Mouse (Mus musculus): ENCODE measurements at regions not wholly inside any gene's neighbourhood (a gene's known extent, or its start where the extent isn't known, plus 50 kb on each side); places are given as distances from the start of the nearest gene placed in this dataset.

GRCm38 (mm10) chr7:68568127-68568510 is 180.9 kb downstream of the Arrdc4 start:
- Histone ChIP-seq H3K36me3 (ENCODE audit: poor library complexity, severe bottlenecking) (no peaks in the 10 kb centered on the region), H3K27me3 (no peaks in the 10 kb centered on the region), H3K4me3 (no peak overlapping the region), H3K4me1 (peaks cover 8% of the 10 kb centered on the region; the same call in 1 of the 2 replicates), H3K9ac (no peak overlapping the region), H3K9me3 (replicated peaks) (no peaks in the 10 kb centered on the region), H3K27ac (no peak overlapping the region), H3K4me2 (no peak overlapping the region)
- no peak for ATAC-seq
- WGBS: 83% methylated on average over 9 of the region's 9 CpGs

- H3K36me3 ChIP-seq (ENCODE audit: poor library complexity, severe bottlenecking): no peaks in the 10 kb centered on the region
- no peak overlapping the region for H3K4me2 ChIP-seq
- H3K27me3 ChIP-seq: no peaks in the 10 kb centered on the region
- peaks cover 8% of the 10 kb centered on the region; the same call in 1 of the 2 replicates for H3K4me1 ChIP-seq
- H3K9ac ChIP-seq: no peak overlapping the region
- no peaks in the 10 kb centered on the region for H3K9me3 ChIP-seq (replicated peaks)
- WGBS: 88% methylated on average over 3 of the region's 3 CpGs
- no peak overlapping the region for H3K4me3 ChIP-seq
- H3K27ac ChIP-seq: no peak overlapping the region
- ATAC-seq: no peak
Observed at GRCm38 (mm10) chr7:68567452-68568126, 181.5 kb downstream of the Arrdc4 start.

- Histone ChIP-seq H3K27me3 (no peaks in the 10 kb centered on the region), H3K27ac (no peak overlapping the region), H3K9ac (no peak overlapping the region), H3K4me3 (no peak overlapping the region), H3K36me3 (ENCODE audit: poor library complexity, severe bottlenecking) (no peaks in the 10 kb centered on the region), H3K4me1 (peaks cover 9% of the 10 kb centered on the region), H3K9me3 (replicated peaks) (no peaks in the 10 kb centered on the region), H3K4me2 (peak overlapping the region; percentile 18; the same call in 1 of the 2 replicates)
- WGBS: 44% methylated on average over 15 of the region's 15 CpGs
- peak; percentile 57 for ATAC-seq
Observed at GRCm38 (mm10) chr7:68559440-68560343, 189.3 kb downstream of the Arrdc4 start.

GRCm38 (mm10) chr7:68550330-68550729 is 198.7 kb downstream of the Arrdc4 start:
- no peak overlapping the region for H3K27ac ChIP-seq
- ATAC-seq: no peak

GRCm38 (mm10) chr7:68548176-68548575 is 200.9 kb downstream of the Arrdc4 start:
- Histone ChIP-seq H3K9ac (no peak overlapping the region), H3K27ac (no peak overlapping the region), H3K4me2 (no peak overlapping the region), H3K4me3 (no peak overlapping the region), H3K27me3 (no peaks in the 10 kb centered on the region), H3K36me3 (ENCODE audit: poor library complexity, severe bottlenecking) (no peaks in the 10 kb centered on the region), H3K4me1 (no peaks in the 10 kb centered on the region), H3K9me3 (replicated peaks) (no peaks in the 10 kb centered on the region)
- ATAC-seq: no peak

More at GRCm38 (mm10) chr7:68550330-68550729, 198.7 kb downstream of the Arrdc4 start:
- H3K4me3 ChIP-seq: no peak overlapping the region
- H3K9me3 ChIP-seq (replicated peaks): no peaks in the 10 kb centered on the region
- H3K9ac ChIP-seq: no peak overlapping the region
- no peaks in the 10 kb centered on the region for H3K36me3 ChIP-seq (ENCODE audit: poor library complexity, severe bottlenecking)
- H3K27me3 ChIP-seq: no peaks in the 10 kb centered on the region
- WGBS: 47% methylated on average over 3 of the region's 3 CpGs
- H3K4me1 ChIP-seq: no peaks in the 10 kb centered on the region
- H3K4me2 ChIP-seq: no peak overlapping the region

GRCm38 (mm10) chr7:68544136-68544535 is 204.9 kb downstream of the Arrdc4 start:
- Histone ChIP-seq H3K27me3 (no peaks in the 10 kb centered on the region), H3K4me3 (no peak overlapping the region), H3K36me3 (ENCODE audit: poor library complexity, severe bottlenecking) (no peaks in the 10 kb centered on the region), H3K4me2 (no peak overlapping the region), H3K9ac (no peak overlapping the region), H3K4me1 (no peaks in the 10 kb centered on the region), H3K9me3 (replicated peaks) (no peaks in the 10 kb centered on the region), H3K27ac (no peak overlapping the region)
- no peak for ATAC-seq
- WGBS: 78% methylated on average over 11 of the region's 11 CpGs

GRCm38 (mm10) chr7:68509096-68509495 is 235.5 kb downstream of the Fam169b start:
- H3K27ac ChIP-seq: no peak overlapping the region
- WGBS: 85% methylated on average over 6 of the region's 6 CpGs
- no peak overlapping the region for H3K4me2 ChIP-seq
- no peaks in the 10 kb centered on the region for H3K4me1 ChIP-seq
- H3K9ac ChIP-seq: no peak overlapping the region
- no peaks in the 10 kb centered on the region for H3K27me3 ChIP-seq
- H3K4me3 ChIP-seq: no peak overlapping the region
- ATAC-seq: no peak
- no peaks in the 10 kb centered on the region for H3K36me3 ChIP-seq (ENCODE audit: poor library complexity, severe bottlenecking)
- H3K9me3 ChIP-seq (replicated peaks): no peaks in the 10 kb centered on the region

GRCm38 (mm10) chr7:68491143-68491810 is 217.6 kb downstream of the Fam169b start:
- 85% methylated on average over 6 of the region's 6 CpGs for WGBS
- Histone ChIP-seq H3K9ac (no peak overlapping the region), H3K4me3 (no peak overlapping the region), H3K36me3 (ENCODE audit: poor library complexity, severe bottlenecking) (no peaks in the 10 kb centered on the region), H3K4me2 (no peak overlapping the region), H3K27ac (no peak overlapping the region), H3K4me1 (no peaks in the 10 kb centered on the region), H3K9me3 (replicated peaks) (no peaks in the 10 kb centered on the region), H3K27me3 (no peaks in the 10 kb centered on the region)
- no peak for ATAC-seq

- no peak overlapping the region for H3K4me3 ChIP-seq
- H3K9ac ChIP-seq: no peak overlapping the region
- no peaks in the 10 kb centered on the region for H3K4me1 ChIP-seq
- no peak overlapping the region for H3K27ac ChIP-seq
- no peak overlapping the region for H3K4me2 ChIP-seq
- no peak for ATAC-seq
- H3K36me3 ChIP-seq (ENCODE audit: poor library complexity, severe bottlenecking): no peaks in the 10 kb centered on the region
- peaks cover 6% of the 10 kb centered on the region; the same call in 1 of the 2 replicates for H3K27me3 ChIP-seq
- WGBS: 86% methylated on average over 3 of the region's 3 CpGs
- no peaks in the 10 kb centered on the region for H3K9me3 ChIP-seq (replicated peaks)
Observed at GRCm38 (mm10) chr7:68486676-68487075, 213.0 kb downstream of the Fam169b start.

- ATAC-seq: no peak
- Histone ChIP-seq H3K9ac (no peak overlapping the region), H3K36me3 (ENCODE audit: poor library complexity, severe bottlenecking) (no peaks in the 10 kb centered on the region), H3K4me3 (no peak overlapping the region), H3K4me1 (peaks cover 6% of the 10 kb centered on the region; the same call in 1 of the 2 replicates), H3K9me3 (replicated peaks) (no peaks in the 10 kb centered on the region), H3K27me3 (peaks cover 10% of the 10 kb centered on the region), H3K27ac (no peak overlapping the region), H3K4me2 (no peak overlapping the region)
- WGBS: 67% methylated on average over 10 of the region's 10 CpGs
Observed at GRCm38 (mm10) chr7:68482553-68482952, 208.9 kb downstream of the Fam169b start.

- H3K9ac ChIP-seq: no peak overlapping the region
- H3K27me3 ChIP-seq: peaks cover 10% of the 10 kb centered on the region
- no peaks in the 10 kb centered on the region for H3K9me3 ChIP-seq (replicated peaks)
- 38% methylated on average over 7 of the region's 7 CpGs for WGBS
- ATAC-seq: peak; percentile 72; the same call in 1 of the 2 replicates
- no peak overlapping the region for H3K4me3 ChIP-seq
- H3K36me3 ChIP-seq (ENCODE audit: poor library complexity, severe bottlenecking): no peaks in the 10 kb centered on the region
- no peak overlapping the region for H3K27ac ChIP-seq
- peaks cover 6% of the 10 kb centered on the region; the same call in 1 of the 2 replicates for H3K4me1 ChIP-seq
- H3K4me2 ChIP-seq: no peak overlapping the region
Observed at GRCm38 (mm10) chr7:68480770-68481169, 207.1 kb downstream of the Fam169b start.

- Histone ChIP-seq H3K4me2 (peak overlapping the region; percentile 38; the same call in 1 of the 2 replicates), H3K27me3 (peaks cover 10% of the 10 kb centered on the region), H3K36me3 (ENCODE audit: poor library complexity, severe bottlenecking) (no peaks in the 10 kb centered on the region), H3K4me3 (no peak overlapping the region), H3K9me3 (replicated peaks) (no peaks in the 10 kb centered on the region), H3K9ac (no peak overlapping the region), H3K4me1 (peaks cover 6% of the 10 kb centered on the region; the same call in 1 of the 2 replicates), H3K27ac (no peak overlapping the region)
- ATAC-seq: no peak
- 45% methylated on average over 3 of the region's 3 CpGs for WGBS
Observed at GRCm38 (mm10) chr7:68480336-68480735, 206.7 kb downstream of the Fam169b start.

Data from forebrain, embryonic 13.5 days (tissue).